12 mouse cellular contexts compared by ENCODE assay signal in genomic region chr9:63750360-63750974, GRCm38 (mm10). TPM values are rescaled to one million over a fixed set of nuclear protein-coding genes. Genes with fewer than 3 reads are reported as not detected.
DNase-seq lines count a peak whose midpoint lies in the region; ATAC-seq and TF ChIP-seq lines count a peak whose summit lies in the region.
"Had no signal": no experiment of that assay in that cellular context is flagged by ENCODE, and none has a peak within 500 bp of the region (broad histone marks: within the 10 kb centered on the region; RNA-seq: fewer than 3 reads in every experiment).

No protein-coding gene starts in this region.

- TF ChIP-seq CTCF in lung, postnatal 0 days (IDR thresholded peaks at IDR 0.05): no peak

- TF ChIP-seq EP300 in lung, postnatal 0 days (IDR thresholded peaks at IDR 0.05): no peak

- H3K27ac ChIP-seq in heart, embryonic 13.5 days (replicated peaks): peak overlapping the region; percentile 74
- peak overlapping the region; percentile 71 for H3K27ac ChIP-seq in lung, postnatal 0 days (ENCODE audit: low read length)
- H3K27ac ChIP-seq in hindbrain, embryonic 15.5 days (replicated peaks): 0 out of 2 replicates have a peak overlapping the region, but pooled peaks have one; percentile 18
- 0 out of 2 replicates have a peak overlapping the region, but pooled peaks have one; percentile 6 for H3K27ac ChIP-seq in neural tube, embryonic 15.5 days (replicated peaks)

- 40% methylated on average over 10 of the region's 10 CpGs for WGBS in heart, embryonic 13.5 days
- 25% methylated on average over 10 of the region's 10 CpGs for WGBS in lung, postnatal 0 days
- 18% methylated on average over 10 of the region's 10 CpGs for WGBS in hindbrain, embryonic 15.5 days
- WGBS in neural tube, embryonic 15.5 days: 22% methylated on average over 10 of the region's 10 CpGs

- no peak overlapping the region for H3K4me3 ChIP-seq in heart, embryonic 13.5 days
- no peak overlapping the region for H3K4me3 ChIP-seq in lung, postnatal 0 days (ENCODE audit: low read depth, low read length)
- H3K4me3 ChIP-seq in hindbrain, embryonic 15.5 days: no peak overlapping the region
- no peak overlapping the region for H3K4me3 ChIP-seq in neural tube, embryonic 15.5 days (replicated peaks)
- H3K4me3 ChIP-seq: erythroblast, embryonic 14.5 days had no signal

- peak overlapping the region; percentile 67 for H3K9ac ChIP-seq in heart, embryonic 13.5 days
- no peak overlapping the region for H3K9ac ChIP-seq in lung, postnatal 0 days (replicated peaks; ENCODE audit: low read depth)
- H3K9ac ChIP-seq in hindbrain, embryonic 15.5 days: no peak overlapping the region
- H3K9ac ChIP-seq in neural tube, embryonic 15.5 days (replicated peaks): no peak overlapping the region

- no peaks in the 10 kb centered on the region for H3K27me3 ChIP-seq in heart, embryonic 13.5 days (replicated peaks)
- H3K27me3 ChIP-seq in lung, postnatal 0 days (replicated peaks; ENCODE audit: insufficient read depth, low read length): no peaks in the 10 kb centered on the region
- no peaks in the 10 kb centered on the region for H3K27me3 ChIP-seq in hindbrain, embryonic 15.5 days
- no peaks in the 10 kb centered on the region for H3K27me3 ChIP-seq in neural tube, embryonic 15.5 days (replicated peaks)

- H3K9me3 ChIP-seq in heart, embryonic 13.5 days: no peaks in the 10 kb centered on the region
- no peaks in the 10 kb centered on the region for H3K9me3 ChIP-seq in lung, postnatal 0 days (ENCODE audit: low read length)
- H3K9me3 ChIP-seq in hindbrain, embryonic 15.5 days: no peaks in the 10 kb centered on the region
- no peaks in the 10 kb centered on the region for H3K9me3 ChIP-seq in neural tube, embryonic 15.5 days (replicated peaks)

- DNase-seq in heart, adult 8-10 months (ENCODE audit: low spot score): no peak
- peak; percentile 58 for DNase-seq in lung, postnatal 0 days (ENCODE audit: low spot score)
- no peak for DNase-seq in lung, postnatal 36 days
- DNase-seq in adrenal gland, postnatal 4 days (ENCODE audit: low spot score in 2 of 2): no peak
- DNase-seq: cerebellum, adult 11 months; right cerebral cortex, postnatal 25 days; thymus, postnatal 36 days had no signal

- H3K4me1 ChIP-seq in heart, embryonic 13.5 days: peaks cover 97% of the 10 kb centered on the region
- H3K4me1 ChIP-seq in lung, postnatal 0 days (ENCODE audit: insufficient read depth, low read depth, low read length): peaks cover 53% of the 10 kb centered on the region
- H3K4me1 ChIP-seq in hindbrain, embryonic 15.5 days (replicated peaks): peaks cover 62% of the 10 kb centered on the region
- H3K4me1 ChIP-seq in neural tube, embryonic 15.5 days: peaks cover 71% of the 10 kb centered on the region

- ATAC-seq in heart, embryonic 13.5 days (ENCODE audit: extremely low read depth, insufficient number of reproducible peaks, low FRiP score, low TSS enrichment): no peak
- no peak; the same call in 1 of the 2 replicates for ATAC-seq in lung, postnatal 0 days
- no peak for ATAC-seq in hindbrain, embryonic 15.5 days (ENCODE audit: low FRiP score, low read depth)
- ATAC-seq in neural tube, embryonic 15.5 days (ENCODE audit: low FRiP score): no peak
- no peak for ATAC-seq in activated CD4-positive, CD25-positive, alpha-beta regulatory T cell, adult 4 months

- H3K4me2 ChIP-seq in heart, embryonic 13.5 days: peak overlapping the region; percentile 1; the same call in 1 of the 2 replicates
- no peak overlapping the region for H3K4me2 ChIP-seq in lung, postnatal 0 days (replicated peaks; ENCODE audit: low read depth, low read length)
- peak overlapping the region; percentile 16; the same call in 1 of the 2 replicates for H3K4me2 ChIP-seq in hindbrain, embryonic 15.5 days
- H3K4me2 ChIP-seq in neural tube, embryonic 15.5 days: 0 out of 2 replicates have a peak overlapping the region, but pooled peaks have one; percentile 5

- no peaks in the 10 kb centered on the region for H3K36me3 ChIP-seq in heart, embryonic 13.5 days
- no peaks in the 10 kb centered on the region for H3K36me3 ChIP-seq in lung, postnatal 0 days (ENCODE audit: insufficient read depth, low read length)
- H3K36me3 ChIP-seq in hindbrain, embryonic 15.5 days: no peaks in the 10 kb centered on the region
- no peaks in the 10 kb centered on the region for H3K36me3 ChIP-seq in neural tube, embryonic 15.5 days

RNA-seq across cellular contexts. Expression of gene Smad3, which starts 7.3 kb away (rescaled TPM):
- polyA plus RNA-seq in heart, embryonic 13.5 days (2015; fragmentation: Nextera tagmentation; extraction: Ambion mirVana): 11.3 and 11.9 TPM in 2 replicates
- total RNA-seq in heart, adult 8-10 months (2022): 10 to 100 TPM; 10.1 to 14.1 (median 12.5) TPM
- 11.8 and 12.3 TPM in 2 replicates for polyA plus RNA-seq in lung, postnatal 0 days (2015; fragmentation: Nextera tagmentation; extraction: Ambion mirVana)
- polyA plus RNA-seq in hindbrain, embryonic 15.5 days (2015; fragmentation: Nextera tagmentation; extraction: Ambion mirVana): 9.6 and 10.6 TPM in 2 replicates
- 8.7 and 12.2 TPM in 2 replicates for polyA plus RNA-seq in neural tube, embryonic 15.5 days (2015; fragmentation: Nextera tagmentation; extraction: Ambion mirVana)
- polyA plus RNA-seq in activated CD4-positive, CD25-positive, alpha-beta regulatory T cell, adult 4 months (2017; shearing (Covaris generic)): 10 to 100 TPM; 15.0 to 16.8 TPM
- 10 to 100 TPM; 39.6 to 43.5 TPM for total RNA-seq in adrenal gland, postnatal 4 days (2021)

Comparison
In these comparisons a context has a peak if more than half of its experiments do, and no peak if none do; other contexts are left out.
1. H3K27ac ChIP-seq: peak in every context shown above with its lines; median percentile 74 in heart, embryonic 13.5 days; 71 in lung, postnatal 0 days; 18 in hindbrain, embryonic 15.5 days; 6 in neural tube, embryonic 15.5 days.